Mouse (Mus musculus): Measurements from ENCODE around the gene Rsl1d1. TPM values are rescaled to one million over a fixed set of nuclear protein-coding genes. Genes with fewer than 3 reads are reported as not detected.
"Not testable (repeated sequence)": the region's sequence is repeated elsewhere in the genome, so short reads cannot be mapped to it uniquely, and the experiment has no call there.

The Rsl1d1 gene
- polyA plus RNA-seq, 1 experiment, result 9.0 TPM

DNA sequence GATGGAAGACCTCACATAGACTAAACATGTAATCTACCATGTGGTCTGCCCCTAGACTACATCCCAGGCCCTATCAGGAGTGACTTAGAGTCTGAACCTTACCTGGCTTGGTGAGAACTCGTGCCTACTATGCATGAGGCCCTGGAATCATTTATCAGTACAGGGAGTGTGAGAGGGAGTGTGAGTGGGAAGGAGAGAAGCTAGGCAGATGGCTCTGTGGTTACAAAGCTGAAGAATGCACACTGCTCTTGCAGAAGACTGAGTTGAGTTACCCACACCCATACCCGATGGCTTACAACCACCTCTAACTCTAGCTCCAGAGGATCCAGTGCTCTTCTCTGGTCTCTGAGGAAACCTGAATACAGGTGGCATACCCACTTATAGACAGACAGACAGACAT lies 36.7 kb downstream of the Rsl1d1 start:
- no peak for DNase-seq (ENCODE audit: low read depth, low spot score)
- 81% methylated on average over 2 of the region's 2 CpGs for whole genome bisulfite sequencing

GRCm38 (mm10) chr16:11164695-11165255 lies 38.4 kb downstream of the Rsl1d1 start:
- WGBS, result 54% methylated on average over 3 of the region's 3 CpGs
- DNase-seq (ENCODE audit: low read depth, low spot score), result no peak

DNA sequence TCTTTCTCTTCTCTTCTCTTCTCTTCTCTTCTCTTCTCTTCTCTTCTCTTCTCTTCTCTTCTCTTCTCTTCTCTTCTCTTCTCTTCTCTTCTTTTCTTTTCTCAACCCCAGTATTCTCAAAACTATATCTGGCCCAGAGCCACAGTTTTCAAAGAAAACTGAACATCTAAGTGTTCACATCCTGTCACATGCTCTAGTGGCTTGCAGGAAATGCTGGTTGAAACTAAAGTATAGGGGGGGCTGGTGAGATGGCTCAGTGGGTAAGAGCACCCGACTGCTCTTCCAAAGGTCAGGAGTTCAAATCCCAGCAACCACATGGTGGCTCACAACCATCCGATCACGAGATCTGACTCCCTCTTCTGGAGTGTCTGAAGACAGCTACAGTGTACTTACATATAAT lies 45.4 kb downstream of the Rsl1d1 start:
- DNase-seq (ENCODE audit: low read depth, low spot score), result not testable (repeated sequence)
- WGBS, result 66% methylated on average over 3 of the region's 3 CpGs

DNA sequence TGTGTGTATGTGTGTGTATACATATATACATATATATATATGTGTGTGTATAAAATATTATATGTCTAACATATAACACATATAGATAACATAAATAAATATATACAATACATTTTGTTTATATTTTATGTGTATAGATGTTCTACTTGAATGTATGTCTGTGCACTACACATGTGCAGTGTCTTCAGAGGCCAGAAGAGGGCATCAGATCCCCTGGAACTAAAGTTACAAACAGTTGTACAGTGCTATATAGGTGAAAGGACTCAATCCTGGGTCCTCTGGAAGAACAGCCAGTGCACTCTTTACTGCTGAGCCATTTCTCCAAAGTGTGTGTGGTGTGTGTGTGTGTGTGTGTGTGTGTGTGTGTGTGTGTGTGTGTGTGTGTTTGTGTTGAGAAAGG lies 48.6 kb downstream of the Rsl1d1 start:
- DNase-seq (ENCODE audit: low read depth, low spot score), result no peak

DNA sequence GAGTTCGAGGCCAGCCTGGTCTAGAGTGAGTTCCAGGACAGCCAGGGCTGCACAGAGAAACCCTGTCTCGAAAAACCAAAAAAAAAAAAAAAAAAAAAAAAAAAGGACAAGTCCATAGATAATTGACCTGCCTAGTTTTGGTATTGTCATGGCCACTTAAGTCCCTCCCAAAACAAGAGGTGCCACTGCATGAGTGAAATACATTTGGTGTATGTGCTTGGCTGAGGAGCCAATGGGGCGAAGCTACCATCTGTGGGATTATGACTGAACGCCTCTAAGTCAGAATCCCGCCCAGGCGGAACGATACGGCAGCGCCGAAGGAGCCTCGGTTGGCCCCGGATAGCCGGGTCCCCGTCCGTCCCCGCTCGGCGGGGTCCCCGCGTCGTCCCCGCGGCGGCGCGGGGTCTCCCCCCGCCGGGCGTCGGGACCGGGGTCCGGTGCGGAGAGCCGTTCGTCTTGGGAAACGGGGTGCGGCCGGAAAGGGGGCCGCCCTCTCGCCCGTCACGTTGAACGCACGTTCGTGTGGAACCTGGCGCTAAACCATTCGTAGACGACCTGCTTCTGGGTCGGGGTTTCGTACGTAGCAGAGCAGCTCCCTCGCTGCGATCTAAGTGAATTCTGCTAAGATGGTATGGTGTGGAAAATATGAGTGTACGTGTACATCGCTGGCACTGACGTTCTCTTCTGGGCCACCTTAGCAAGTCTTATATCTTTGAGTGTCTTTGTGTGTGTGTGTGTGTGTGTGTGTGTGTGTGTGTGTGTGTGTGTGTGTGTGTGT lies 59.2 kb downstream of the Rsl1d1 start:
- not testable (repeated sequence) for DNase-seq (ENCODE audit: low read depth, low spot score)
- 26% methylated on average over 56 of the region's 56 CpGs for WGBS

Other genes with a start within 250 kb of the Rsl1d1 start
- gene Snn, start 142.4 kb downstream of the Rsl1d1 start, polyA plus RNA-seq (2012; rRNA removed), result 7.7 and 8.7 TPM in 2 replicates
- 200 and 251 TPM in 2 replicates for gene Litaf, start 137.2 kb downstream of the Rsl1d1 start, polyA plus RNA-seq (2012; rRNA removed)
- gene Txndc11, start 68.7 kb downstream of the Rsl1d1 start, polyA plus RNA-seq (2012; rRNA removed), result 35.9 and 45.2 TPM in 2 replicates
- gene Zc3h7a, start 26.9 kb downstream of the Rsl1d1 start, polyA plus RNA-seq (2012; rRNA removed), result 60.1 and 94.5 TPM in 2 replicates
- gene Gspt1, start 51.0 kb upstream of the Rsl1d1 start, polyA plus RNA-seq (2012; rRNA removed), result 12.8 and 16.8 TPM in 2 replicates
- gene Tnfrsf17, start 110.5 kb upstream of the Rsl1d1 start, polyA plus RNA-seq (2012; rRNA removed), result 8.5 and 18.3 TPM in 2 replicates
- gene Snx29, start 119.6 kb upstream of the Rsl1d1 start, polyA plus RNA-seq (2012; rRNA removed), result 2.8 and 6.0 TPM in 2 replicates

All from large intestine, adult 2 months (tissue).